In the genomic region with DNA sequence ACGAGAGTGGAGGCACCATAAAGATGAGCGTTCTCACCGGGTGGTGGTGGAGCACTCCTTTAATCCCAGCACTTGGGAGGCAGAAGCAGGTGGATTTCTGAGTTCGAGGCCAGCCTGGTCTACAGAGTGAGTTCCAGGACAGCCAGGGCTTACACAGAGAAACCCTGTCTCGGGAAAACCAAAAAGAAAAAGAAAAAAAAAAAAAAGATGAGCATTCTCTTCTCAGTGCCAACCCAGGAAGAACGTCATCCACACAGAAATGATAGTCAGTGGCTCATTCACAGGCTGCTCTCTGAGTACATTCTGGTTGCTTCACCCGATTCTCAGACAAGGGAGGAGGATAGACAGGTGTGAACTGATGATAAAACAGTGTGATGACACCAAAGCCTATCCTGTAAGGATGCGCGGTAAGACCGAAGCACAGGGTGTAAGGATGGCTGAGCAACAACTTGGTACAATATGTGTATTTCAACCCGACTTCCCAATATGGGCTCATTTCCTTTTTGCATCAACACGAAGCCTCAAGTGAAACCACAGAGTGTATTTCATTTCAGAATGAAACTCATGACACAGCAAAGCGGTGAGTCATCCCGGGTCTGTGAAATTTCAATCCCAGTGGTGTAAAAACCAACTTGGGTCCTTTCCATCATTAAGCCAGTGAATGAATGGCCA, we compare ENCODE assay signal across 8 mouse cellular contexts.
DNase-seq lines count a peak whose midpoint lies in the region; ATAC-seq and TF ChIP-seq lines count a peak whose summit lies in the region.

No protein-coding gene starts in this region.

- H3K36me3 ChIP-seq in thymus, adult 2 months (ENCODE audit: control insufficient read depth, insufficient read depth, low read length), result no peaks in the 10 kb centered on the region
- no peaks in the 10 kb centered on the region for H3K36me3 ChIP-seq in splenic B cell, adult 2 months (ENCODE audit: control insufficient read depth, insufficient read depth, low read length, poor library complexity, severe bottlenecking)

- DNase-seq in heart, adult 11 months, result peak; percentile 94
- DNase-seq in heart, postnatal 14 days, result no peak
- peak; percentile 9 for DNase-seq in thymus, adult 2 months
- no peak for DNase-seq in thymus, postnatal 36 days
- DNase-seq in fibroblast of lung, adult 2 months (ENCODE audit: low read depth), result peak; percentile 72
- peak; percentile 69 for DNase-seq in splenic B cell, adult 2 months (ENCODE audit: low read depth, low spot score)
- DNase-seq in cerebellum, postnatal 4 days (ENCODE audit: low spot score in 2 of 2), result no peak

- no peak for ATAC-seq in cerebellum, adult (ENCODE audit: insufficient number of reproducible peaks, low FRiP score, low TSS enrichment)

- H3K27me3 ChIP-seq in thymus, adult 2 months (ENCODE audit: control insufficient read depth, insufficient read depth, low read length), result no peaks in the 10 kb centered on the region
- H3K27me3 ChIP-seq in splenic B cell, adult 2 months (ENCODE audit: control insufficient read depth, insufficient read depth, low read length, poor library complexity, severe bottlenecking), result no peaks in the 10 kb centered on the region

- 0 out of 2 replicates have a peak, but pooled peaks cover 6% of the 10 kb centered on the region for H3K4me1 ChIP-seq in thymus, adult 2 months (replicated peaks; ENCODE audit: control insufficient read depth, insufficient read depth, low read length)

- H3K27ac ChIP-seq in thymus, adult 2 months (ENCODE audit: control insufficient read depth, insufficient read depth, low read length), result no peak overlapping the region

- no peak for TF ChIP-seq CTCF in thymus, adult 2 months (IDR thresholded peaks at IDR 0.05; ENCODE audit: borderline replicate concordance, control insufficient read depth, extremely low read depth, insufficient read depth, low read length, poor library complexity)

- no peak overlapping the region for H3K4me3 ChIP-seq in thymus, adult 2 months (ENCODE audit: control insufficient read depth, insufficient read depth, low read length)

- 24% methylated on average over 14 of the region's 14 CpGs for WGBS in thymus, adult 2 months

- intact Hi-C loops in heart, postnatal 14 days (cut with DNase I), result no loop called here

- TF ChIP-seq POLR2A in thymus, adult 2 months (IDR thresholded peaks at IDR 0.05; ENCODE audit: control insufficient read depth, extremely low read depth, insufficient read depth, low read length, poor library complexity), result no peak

Comparison
In these comparisons a context has a peak if more than half of its experiments do, and no peak if none do; other contexts are left out.
1. DNase-seq: peak in heart, adult 11 months (single experiment), thymus, adult 2 months (single experiment), fibroblast of lung, adult 2 months (single experiment) and splenic B cell, adult 2 months (single experiment); none in heart, postnatal 14 days (0 of 2), thymus, postnatal 36 days (0 of 2) and cerebellum, postnatal 4 days (0 of 2).